Mouse (Mus musculus): Measurements from ENCODE around the gene Lce3d. TPM values are rescaled to one million over a fixed set of nuclear protein-coding genes. Genes with fewer than 3 reads are reported as not detected.

Gene Lce3d
- not detected for polyA plus RNA-seq (2017; shearing (Covaris generic))

DNA sequence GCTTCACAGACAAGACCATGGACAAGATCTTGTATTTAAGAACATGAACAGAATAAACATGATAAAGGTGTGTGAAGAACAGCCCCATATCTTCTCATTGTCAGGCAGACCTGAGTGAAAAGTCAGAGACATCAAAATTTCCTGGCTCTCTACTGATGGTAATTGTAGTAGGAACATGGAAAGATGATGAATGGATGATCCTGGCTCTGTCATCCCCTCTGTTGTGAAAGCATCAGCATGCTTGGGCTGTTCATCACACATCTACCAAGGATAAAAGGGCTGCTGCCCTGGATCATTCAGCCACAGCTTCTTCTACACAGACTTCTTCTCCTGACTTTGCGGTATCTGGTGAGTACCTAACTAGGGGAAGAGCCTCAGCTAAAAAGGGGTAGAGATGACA lies at the start of gene Lce3d:
Lce3d (plus strand) TSS at position 301 of the 400 bp plus-strand sequence.

GRCm38 (mm10) chr3:92926130-92926529 lies 31.1 kb upstream of the Lce3d start, which contains the start of gene Lce3a:
TSS of gene Lce3a (minus strand) at chr3:92926230.

GRCm38 (mm10) chr3:92932679-92933078 lies 24.5 kb upstream of the Lce3d start, which contains the start of gene Lce3b:
TSS of gene Lce3b (plus strand) at chr3:92932979.

GRCm38 (mm10) chr3:92944186-92944585 lies 13.0 kb upstream of the Lce3d start, which contains the start of gene Lce3c:
TSS of gene Lce3c (plus strand) at chr3:92944486.

GRCm38 (mm10) chr3:92966761-92967160 lies 9.6 kb downstream of the Lce3d start, which contains the start of gene Lce3e:
TSS of gene Lce3e (plus strand) at chr3:92967061.

GRCm38 (mm10) chr3:92991926-92992325 lies 34.7 kb downstream of the Lce3d start, which contains the start of gene Lce3f:
TSS of gene Lce3f (plus strand) at chr3:92992226.

Other genes starting within 250 kb of the Lce3d start
- not detected for gene Lce1e, start 248.3 kb upstream of the Lce3d start, polyA plus RNA-seq (2017; shearing (Covaris generic))
- not detected for gene Lce1f, start 237.0 kb upstream of the Lce3d start, polyA plus RNA-seq (2017; shearing (Covaris generic))
- gene Gm38119, start 218.3 kb upstream of the Lce3d start, polyA plus RNA-seq (2017; shearing (Covaris generic)) = not detected
- gene Lce1g, start 205.1 kb upstream of the Lce3d start, polyA plus RNA-seq (2017; shearing (Covaris generic)) = not detected
- gene Lce1h, start 192.3 kb upstream of the Lce3d start, polyA plus RNA-seq (2017; shearing (Covaris generic)) = not detected
- not detected for gene Lce1i, start 178.5 kb upstream of the Lce3d start, polyA plus RNA-seq (2017; shearing (Covaris generic))
- gene Lce1j, start 166.9 kb upstream of the Lce3d start, polyA plus RNA-seq (2017; shearing (Covaris generic)) = not detected
- gene Lce1k, start 149.5 kb upstream of the Lce3d start, polyA plus RNA-seq (2017; shearing (Covaris generic)) = not detected
- gene Kprp, start 130.1 kb upstream of the Lce3d start, polyA plus RNA-seq (2017; shearing (Covaris generic)) = not detected
- gene Lce1l, start 106.1 kb upstream of the Lce3d start, polyA plus RNA-seq (2017; shearing (Covaris generic)) = not detected
- not detected for gene 2310050C09Rik, start 87.2 kb upstream of the Lce3d start, polyA plus RNA-seq (2017; shearing (Covaris generic))
- gene Lce3a, start 31.2 kb upstream of the Lce3d start, polyA plus RNA-seq (2017; shearing (Covaris generic)) = not detected
- gene Lce3b, start 24.4 kb upstream of the Lce3d start, polyA plus RNA-seq (2017; shearing (Covaris generic)) = not detected
- gene Lce3c, start 12.9 kb upstream of the Lce3d start, polyA plus RNA-seq (2017; shearing (Covaris generic)) = not detected
- not detected for gene Lce3e, start 9.7 kb downstream of the Lce3d start, polyA plus RNA-seq (2017; shearing (Covaris generic))
- gene Lce3f, start 34.8 kb downstream of the Lce3d start, polyA plus RNA-seq (2017; shearing (Covaris generic)) = not detected
- not detected for gene Crct1, start 58.3 kb downstream of the Lce3d start, polyA plus RNA-seq (2017; shearing (Covaris generic))
- not detected for gene Lce1m, start 61.7 kb downstream of the Lce3d start, polyA plus RNA-seq (2017; shearing (Covaris generic))
- not detected for gene Gm4858, start 111.4 kb downstream of the Lce3d start, polyA plus RNA-seq (2017; shearing (Covaris generic))
- not detected for gene Crnn, start 187.4 kb downstream of the Lce3d start, polyA plus RNA-seq (2017; shearing (Covaris generic))
- gene Flg2, start 239.9 kb downstream of the Lce3d start, polyA plus RNA-seq (2017; shearing (Covaris generic)) = 0.05 TPM

Measured in effector memory CD4-positive, alpha-beta T cell, adult 7 months (primary cell).